Mouse (Mus musculus) urinary bladder, adult 2 months (tissue): ENCODE results near the gene Gpn2. TPM values are rescaled to one million over a fixed set of nuclear protein-coding genes. Genes with fewer than 3 reads are reported as not detected.
A peak's percentile ranks its signal among the peaks of the same experiment; 100 is the strongest.

Experiments used
- DNase-seq: peaks from one replicate; pipeline ENCODE4 v3.0.0; 2022; ENCODE audit warnings: low spot score
- polyA plus RNA-seq: library from polyadenylated mRNA; depleted of rRNA; stranded (reverse); fragments of >200 nt; gene quantifications from 2 replicates; pipeline ENCODE4 v1.2.3, GENCODE M21; 2012

The Gpn2 gene
- polyA plus RNA-seq, 1 experiment = 25.2 TPM

GRCm38 (mm10) chr4:133592570-133592969, 8.4 kb downstream of the Gpn2 start:
- no peak for DNase-seq

GRCm38 (mm10) chr4:133595538-133595937, 11.4 kb downstream of the Gpn2 start:
- no peak for DNase-seq

GRCm38 (mm10) chr4:133596084-133596483, 11.9 kb downstream of the Gpn2 start:
- no peak for DNase-seq

- peak; percentile 28 for DNase-seq
These were observed 14.5 kb downstream of the Gpn2 start for GRCm38 (mm10) chr4:133598616-133599015.

- DNase-seq = no peak
These were observed 15.0 kb downstream of the Gpn2 start for GRCm38 (mm10) chr4:133599116-133599515.

GRCm38 (mm10) chr4:133599571-133600073, 15.5 kb downstream of the Gpn2 start:
- DNase-seq = peak; percentile 94

- DNase-seq = no peak
These were observed 16.1 kb downstream of the Gpn2 start for GRCm38 (mm10) chr4:133600306-133600705.

- peak; percentile 83 for DNase-seq
These were observed 17.6 kb downstream of the Gpn2 start, which contains the start of gene Sfn for GRCm38 (mm10) chr4:133601721-133602218. Sfn (minus strand) TSS chr4:133602168.

GRCm38 (mm10) chr4:133603056-133603455, 18.9 kb downstream of the Gpn2 start:
- no peak for DNase-seq

GRCm38 (mm10) chr4:133604175-133604574, 20.0 kb downstream of the Gpn2 start:
- no peak for DNase-seq

GRCm38 (mm10) chr4:133604856-133605255, 20.7 kb downstream of the Gpn2 start:
- DNase-seq = no peak

GRCm38 (mm10) chr4:133605330-133605729, 21.2 kb downstream of the Gpn2 start:
- DNase-seq = no peak

GRCm38 (mm10) chr4:133607284-133607683, 23.1 kb downstream of the Gpn2 start:
- no peak for DNase-seq

- peak; percentile 78 for DNase-seq
These were observed 25.6 kb downstream of the Gpn2 start for GRCm38 (mm10) chr4:133609719-133610118.

- DNase-seq = no peak
These were observed 27.7 kb downstream of the Gpn2 start for GRCm38 (mm10) chr4:133611815-133612214.

GRCm38 (mm10) chr4:133612416-133612815, 28.3 kb downstream of the Gpn2 start:
- no peak for DNase-seq

GRCm38 (mm10) chr4:133613026-133613425, 28.9 kb downstream of the Gpn2 start:
- DNase-seq = no peak

GRCm38 (mm10) chr4:133613867-133614266, 29.7 kb downstream of the Gpn2 start:
- no peak for DNase-seq

- peak; percentile 28 for DNase-seq
These were observed 30.2 kb downstream of the Gpn2 start for GRCm38 (mm10) chr4:133614274-133614761.

- DNase-seq = no peak
These were observed 31.3 kb downstream of the Gpn2 start for GRCm38 (mm10) chr4:133615416-133615815.

GRCm38 (mm10) chr4:133617936-133618335, 33.8 kb downstream of the Gpn2 start:
- DNase-seq = peak; percentile 18

GRCm38 (mm10) chr4:133619473-133620136, 35.4 kb downstream of the Gpn2 start:
- no peak for DNase-seq

- DNase-seq = no peak
These were observed 36.5 kb downstream of the Gpn2 start for GRCm38 (mm10) chr4:133620668-133621067.
